Mouse (Mus musculus): ENCODE results near the gene Foxn1. TPM values are rescaled to one million over a fixed set of nuclear protein-coding genes. Genes with fewer than 3 reads are reported as not detected.

The Foxn1 gene
- polyA plus RNA-seq (2017; shearing (Covaris generic)) = not detected

GRCm38 (mm10) chr11:78386508-78387043 is at the start of gene Foxn1:
Foxn1 (minus strand) TSS chr11:78386558.

DNA sequence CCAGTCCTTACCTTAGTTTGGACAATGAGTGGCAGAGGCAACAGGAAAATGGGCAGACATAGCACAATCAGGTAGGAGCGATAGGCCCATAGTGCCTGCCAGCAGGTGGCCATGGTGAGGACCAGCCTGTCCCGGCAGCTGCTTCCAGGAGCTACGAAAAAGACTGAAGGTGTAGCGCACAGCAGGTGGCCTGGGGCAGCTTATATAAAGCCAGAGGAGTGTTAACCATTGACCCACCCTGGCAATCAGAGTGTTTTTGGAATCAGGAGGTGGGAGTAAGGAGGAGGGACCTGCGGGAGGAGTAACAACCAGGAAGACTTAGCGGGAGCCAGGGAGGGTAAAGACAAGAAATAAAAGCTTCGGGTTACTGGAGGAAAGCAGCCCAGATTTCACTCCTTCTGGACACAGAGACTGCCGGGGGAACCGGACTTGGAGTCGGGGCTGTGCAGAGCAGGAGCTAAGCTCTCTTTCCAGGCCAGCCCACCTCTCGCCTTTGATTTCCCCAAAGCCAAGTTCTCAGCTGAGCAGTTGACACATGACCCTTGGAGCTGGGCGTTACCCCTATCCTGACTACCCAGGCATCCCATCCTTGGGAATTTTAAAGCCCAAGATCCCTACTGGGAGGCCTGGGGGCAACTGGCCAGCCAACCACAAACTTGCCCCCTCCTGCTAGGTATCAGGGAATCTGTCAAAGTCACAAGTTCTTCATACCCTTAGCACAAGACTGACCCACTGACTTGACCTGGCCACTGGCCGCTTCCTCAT is 35.9 kb upstream of the Foxn1 start, which contains the start of gene Slc13a2:
TSS of gene Slc13a2 (minus strand) at position 163 of the 765 bp plus-strand sequence.

GRCm38 (mm10) chr11:78343381-78344327 is 42.7 kb downstream of the Foxn1 start, which contains the start of gene Unc119:
Unc119 (plus strand) TSS chr11:78343482.

GRCm38 (mm10) chr11:78327634-78328511 is 58.5 kb downstream of the Foxn1 start, which contains the start of gene Pigs:
Pigs (plus strand) TSS chr11:78328415.

GRCm38 (mm10) chr11:78322860-78323259 is 63.5 kb downstream of the Foxn1 start, which contains the start of gene Aldoc:
Aldoc (plus strand) TSS chr11:78322968.

Other genes with a start within 250 kb of the Foxn1 start
- 6.3 TPM for gene Traf4, start 221.0 kb downstream of the Foxn1 start, polyA plus RNA-seq (2017; shearing (Covaris generic))
- 14.2 TPM for gene Nek8, start 209.9 kb downstream of the Foxn1 start, polyA plus RNA-seq (2017; shearing (Covaris generic))
- gene Tlcd1, start 209.8 kb downstream of the Foxn1 start, polyA plus RNA-seq (2017; shearing (Covaris generic)) = 4.6 TPM
- 1,229 TPM for gene Rpl23a, start 203.0 kb downstream of the Foxn1 start, polyA plus RNA-seq (2017; shearing (Covaris generic))
- 0.80 TPM for gene Rab34, start 198.1 kb downstream of the Foxn1 start, polyA plus RNA-seq (2017; shearing (Covaris generic))
- gene Proca1, start 193.2 kb downstream of the Foxn1 start, polyA plus RNA-seq (2017; shearing (Covaris generic)) = 0.82 TPM
- 100 TPM for gene Sdf2, start 140.8 kb downstream of the Foxn1 start, polyA plus RNA-seq (2017; shearing (Covaris generic))
- 62.3 TPM for gene Supt6, start 140.6 kb downstream of the Foxn1 start, polyA plus RNA-seq (2017; shearing (Covaris generic))
- 91.3 TPM for gene 2610507B11Rik, start 124.8 kb downstream of the Foxn1 start, polyA plus RNA-seq (2017; shearing (Covaris generic))
- 0.30 TPM for gene BC030499, start 95.7 kb downstream of the Foxn1 start, polyA plus RNA-seq (2017; shearing (Covaris generic))
- 2.6 TPM for gene Spag5, start 85.0 kb downstream of the Foxn1 start, polyA plus RNA-seq (2017; shearing (Covaris generic))
- gene Aldoc, start 63.6 kb downstream of the Foxn1 start, polyA plus RNA-seq (2017; shearing (Covaris generic)) = 13.5 TPM
- gene Pigs, start 58.1 kb downstream of the Foxn1 start, polyA plus RNA-seq (2017; shearing (Covaris generic)) = 148 TPM
- gene Unc119, start 43.1 kb downstream of the Foxn1 start, polyA plus RNA-seq (2017; shearing (Covaris generic)) = 33.6 TPM
- not detected for gene Slc13a2, start 35.7 kb upstream of the Foxn1 start, polyA plus RNA-seq (2017; shearing (Covaris generic))
- gene Slc46a1, start 79.1 kb upstream of the Foxn1 start, polyA plus RNA-seq (2017; shearing (Covaris generic)) = 2.4 TPM
- gene Sarm1, start 111.2 kb upstream of the Foxn1 start, polyA plus RNA-seq (2017; shearing (Covaris generic)) = 2.2 TPM
- gene Vtn, start 112.5 kb upstream of the Foxn1 start, polyA plus RNA-seq (2017; shearing (Covaris generic)) = not detected
- gene Sebox, start 116.9 kb upstream of the Foxn1 start, polyA plus RNA-seq (2017; shearing (Covaris generic)) = not detected
- 50.4 TPM for gene Tmem199, start 125.6 kb upstream of the Foxn1 start, polyA plus RNA-seq (2017; shearing (Covaris generic))
- gene Poldip2, start 125.6 kb upstream of the Foxn1 start, polyA plus RNA-seq (2017; shearing (Covaris generic)) = 41.5 TPM
- gene Tnfaip1, start 149.8 kb upstream of the Foxn1 start, polyA plus RNA-seq (2017; shearing (Covaris generic)) = 25.7 TPM
- 122 TPM for gene Ift20, start 149.8 kb upstream of the Foxn1 start, polyA plus RNA-seq (2017; shearing (Covaris generic))
- 14.1 TPM for gene Tmem97, start 164.2 kb upstream of the Foxn1 start, polyA plus RNA-seq (2017; shearing (Covaris generic))

All from inflammation-experienced regulatory T-cells, adult 16 weeks (primary cell).